Mouse (Mus musculus): ENCODE data around the gene Aldh9a1.

DNA sequence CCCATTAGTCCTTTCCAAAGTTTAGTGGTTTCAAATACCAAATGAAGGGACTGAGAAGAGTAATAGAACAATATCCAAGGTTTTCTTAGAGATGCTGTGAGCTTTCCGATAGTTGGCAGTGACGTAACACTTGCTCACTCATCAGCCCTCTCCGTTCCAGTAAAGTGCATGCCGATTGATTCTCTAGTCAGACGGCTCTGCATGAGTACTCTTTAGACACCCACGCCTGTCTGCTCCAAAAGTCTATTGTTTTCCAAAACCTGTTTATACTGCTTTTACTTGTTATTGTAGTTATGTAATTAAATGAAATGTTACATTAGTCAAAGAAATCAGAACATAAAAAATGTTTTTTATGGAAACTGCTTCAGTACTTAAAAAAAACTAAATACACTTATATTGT, 21.0 kb upstream of the Aldh9a1 start:
- TF ChIP-seq POLR2A (IDR thresholded peaks at IDR 0.05; ENCODE audit: extremely low read depth, insufficient read depth, low read length) (no peak), CTCF (IDR thresholded peaks at IDR 0.05; ENCODE audit: extremely low read depth, insufficient read depth, low read length) (no peak)
